ENCODE assay signal across 8 mouse cellular contexts in genomic region chr3:92081285-92081931, GRCm38 (mm10). TPM values are rescaled to one million over a fixed set of nuclear protein-coding genes. Genes with fewer than 3 reads are reported as not detected.
DNase-seq lines count a peak whose midpoint lies in the region; ATAC-seq lines count a peak whose summit lies in the region.

No protein-coding gene starts in this region.

- peak overlapping the region; percentile 87 for H3K9ac ChIP-seq in hindbrain, embryonic 16.5 days (ENCODE audit: low read depth, low read length)

- DNase-seq in adrenal gland, adult (ENCODE audit: inconsistent age in 2 of 2, low spot score in 1 of 2) = peak; percentile 33 to 76
- DNase-seq in cerebellum, postnatal 14 days = peak; percentile 20 to 27
- peak; percentile 19 to 26 for DNase-seq in frontal cortex, postnatal 36 days (ENCODE audit: low spot score in 2 of 2)
- DNase-seq in left cerebral cortex, postnatal 36 days (ENCODE audit: low spot score in 2 of 2) = peak; percentile 35 to 38
- peak; percentile 47 to 68 for DNase-seq in right cerebral cortex, postnatal 10 days (ENCODE audit: low spot score in 2 of 2)
- DNase-seq in natural killer cell, adult 2 months (ENCODE audit: low spot score in 2 of 2) = no peak

- no peaks in the 10 kb centered on the region for H3K9me3 ChIP-seq in hindbrain, embryonic 16.5 days (ENCODE audit: control insufficient read depth, low read length)

- H3K27me3 ChIP-seq in hindbrain, embryonic 16.5 days (replicated peaks; ENCODE audit: control insufficient read depth, insufficient read depth, low read length) = 0 out of 2 replicates have a peak, but pooled peaks cover 2% of the 10 kb centered on the region

- H3K4me2 ChIP-seq in hindbrain, embryonic 16.5 days (ENCODE audit: low read length) = peak overlapping the region; percentile 67

- intact Hi-C loops in left cerebral cortex, postnatal 36 days (cut with DNase I) = no loop called here

- WGBS in hindbrain, embryonic 16.5 days = 0% methylated on average over 45 of the region's 76 CpGs

- H3K4me3 ChIP-seq in hindbrain, embryonic 16.5 days (ENCODE audit: low read length) = peak overlapping the region; percentile 64

- H3K27ac ChIP-seq in hindbrain, embryonic 16.5 days (ENCODE audit: low read depth, low read length) = peak overlapping the region; percentile 96

- H3K4me1 ChIP-seq in hindbrain, embryonic 16.5 days (ENCODE audit: control insufficient read depth, insufficient read depth, low read depth, low read length) = peaks cover 5% of the 10 kb centered on the region

- peak; percentile 74 for ATAC-seq in hindbrain, embryonic 16.5 days
- ATAC-seq in megakaryocyte progenitor cell, adult 5-6 weeks (replicated peaks; ENCODE audit: poor library complexity) = peak; percentile 38

- H3K36me3 ChIP-seq in hindbrain, embryonic 16.5 days (ENCODE audit: control insufficient read depth, insufficient read depth, low read length) = no peaks in the 10 kb centered on the region

RNA-seq across cellular contexts. Expression of gene Lor, which starts 1.5 kb away (rescaled TPM):
- 6.7 and 7.9 TPM in 2 replicates for polyA plus RNA-seq in hindbrain, embryonic 16.5 days (2015; fragmentation: Nextera tagmentation; extraction: Ambion mirVana)
- total RNA-seq in left cerebral cortex, postnatal 36 days (2021) = 1 to 10 TPM; 1.0 to 2.8 TPM
- not detected in 2 replicates for total RNA-seq in megakaryocyte progenitor cell, adult 5-6 weeks (2015)
- total RNA-seq in megakaryocyte progenitor cell, adult 5-6 weeks (2017) = not detected in 2 replicates

RNA-seq across cellular contexts. Expression of gene Prr9, which starts 42.3 kb away (rescaled TPM):
- polyA plus RNA-seq in hindbrain, embryonic 16.5 days (2015; fragmentation: Nextera tagmentation; extraction: Ambion mirVana) = not detected in 2 replicates
- not detected for total RNA-seq in left cerebral cortex, postnatal 36 days (2021)
- not detected in 2 replicates for total RNA-seq in megakaryocyte progenitor cell, adult 5-6 weeks (2015)
- total RNA-seq in megakaryocyte progenitor cell, adult 5-6 weeks (2017) = not detected in 2 replicates

Comparison
In these comparisons a context has a peak if more than half of its experiments do, and no peak if none do; other contexts are left out.
1. DNase-seq: peak in adrenal gland, adult (2 of 2), cerebellum, postnatal 14 days (2 of 2), frontal cortex, postnatal 36 days (2 of 2), left cerebral cortex, postnatal 36 days (2 of 2) and right cerebral cortex, postnatal 10 days (2 of 2); none in natural killer cell, adult 2 months (0 of 2).